Mouse (Mus musculus): ENCODE measurements around the gene Setdb1. TPM values are rescaled to one million over a fixed set of nuclear protein-coding genes. Genes with fewer than 3 reads are reported as not detected.
"Not testable (repeated sequence)": the region's sequence is repeated elsewhere in the genome, so short reads cannot be mapped to it uniquely, and the experiment has no call there.

The Setdb1 gene
- polyA plus RNA-seq, 1 experiment = 11.5 TPM

GRCm38 (mm10) chr3:95370101-95370500 is 13.1 kb upstream of the Setdb1 start:
- H3K36me3 ChIP-seq (ENCODE audit: control insufficient read depth, insufficient read depth) = no peaks in the 10 kb centered on the region
- TF ChIP-seq E2F4 (IDR thresholded peaks at IDR 0.05; ENCODE audit: insufficient read depth) (no peak), MYOD1 (IDR thresholded peaks at IDR 0.05; ENCODE audit: control insufficient read depth in 1 of 3, insufficient read length in 2 of 3, low read depth in 2 of 3) (no peak), POLR2A (IDR thresholded peaks at IDR 0.05; ENCODE audit: insufficient read length, low read depth) (no peak), MYOG (IDR thresholded peaks at IDR 0.05; ENCODE audit: control insufficient read depth in 1 of 3, insufficient read depth in 1 of 3, insufficient read length in 2 of 3, low read depth in 2 of 3) (no peak), POLR2AphosphoS2 (IDR thresholded peaks at IDR 0.05; ENCODE audit: insufficient read length, low read depth) (no peak), CEBPB (IDR thresholded peaks at IDR 0.05; ENCODE audit: insufficient read depth, poor library complexity, severe bottlenecking) (no peak), MAX (IDR thresholded peaks at IDR 0.05; ENCODE audit: low read depth) (no peak), TCF12 (IDR thresholded peaks at IDR 0.05; ENCODE audit: insufficient read depth, poor library complexity, severe bottlenecking) (no peak), TCF3 (IDR thresholded peaks at IDR 0.05; ENCODE audit: insufficient read length, low read depth) (no peak), SRF (IDR thresholded peaks at IDR 0.05; ENCODE audit: control insufficient read depth, insufficient read length, low read depth) (no peak), REST (IDR thresholded peaks at IDR 0.05; ENCODE audit: insufficient read depth, insufficient read length) (no peak), USF1 (IDR thresholded peaks at IDR 0.05; ENCODE audit: low read depth) (no peak)
- no peaks in the 10 kb centered on the region for H3K27me3 ChIP-seq (ENCODE audit: control insufficient read depth, insufficient read depth, insufficient read length)

GRCm38 (mm10) chr3:95360276-95360675 is 3.3 kb upstream of the Setdb1 start:
- H3ac ChIP-seq (ENCODE audit: control insufficient read depth, insufficient read length); H3K27me3 ChIP-seq (ENCODE audit: control insufficient read depth, insufficient read depth, insufficient read length); H3K36me3 ChIP-seq (ENCODE audit: control insufficient read depth, insufficient read depth); H3K79me2 ChIP-seq (ENCODE audit: control insufficient read depth, insufficient read depth); H3K4me2 ChIP-seq (ENCODE audit: low read depth); H3K4me3 ChIP-seq: not testable (repeated sequence)

More at GRCm38 (mm10) chr3:95370101-95370500, 13.1 kb upstream of the Setdb1 start:
- Histone ChIP-seq H3K4me3 (no peak overlapping the region), H3K79me2 (ENCODE audit: control insufficient read depth, insufficient read depth) (no peaks in the 10 kb centered on the region), H3K4me2 (ENCODE audit: low read depth) (no peak overlapping the region), H3ac (ENCODE audit: control insufficient read depth, insufficient read length) (no peak overlapping the region)

GRCm38 (mm10) chr3:95357746-95358145 is 744 bp upstream of the Setdb1 start:
- H3K79me2 ChIP-seq (ENCODE audit: control insufficient read depth, insufficient read depth) = peaks cover 14% of the 10 kb centered on the region
- TF ChIP-seq CEBPB (IDR thresholded peaks at IDR 0.05; ENCODE audit: insufficient read depth, poor library complexity, severe bottlenecking) = no peak
- no peak for TF ChIP-seq MYOD1 (IDR thresholded peaks at IDR 0.05; ENCODE audit: control insufficient read depth in 1 of 3, insufficient read length in 2 of 3, low read depth in 2 of 3)
- TF ChIP-seq REST (IDR thresholded peaks at IDR 0.05; ENCODE audit: insufficient read depth, insufficient read length) = no peak
- TF ChIP-seq E2F4 (IDR thresholded peaks at IDR 0.05; ENCODE audit: insufficient read depth) = no peak
- TF ChIP-seq TCF3 (IDR thresholded peaks at IDR 0.05; ENCODE audit: insufficient read length, low read depth) = no peak
- no peak for TF ChIP-seq POLR2A (IDR thresholded peaks at IDR 0.05; ENCODE audit: insufficient read length, low read depth)
- TF ChIP-seq POLR2AphosphoS2 (IDR thresholded peaks at IDR 0.05; ENCODE audit: insufficient read length, low read depth) = no peak
- no peak for TF ChIP-seq USF1 (IDR thresholded peaks at IDR 0.05; ENCODE audit: low read depth)
- no peak for TF ChIP-seq TCF12 (IDR thresholded peaks at IDR 0.05; ENCODE audit: insufficient read depth, poor library complexity, severe bottlenecking)
- no peak for TF ChIP-seq MAX (IDR thresholded peaks at IDR 0.05; ENCODE audit: low read depth)
- no peak for TF ChIP-seq SRF (IDR thresholded peaks at IDR 0.05; ENCODE audit: control insufficient read depth, insufficient read length, low read depth)
- TF ChIP-seq MYOG (IDR thresholded peaks at IDR 0.05; ENCODE audit: control insufficient read depth in 1 of 3, insufficient read depth in 1 of 3, insufficient read length in 2 of 3, low read depth in 2 of 3) = no peak
- H3K36me3 ChIP-seq (ENCODE audit: control insufficient read depth, insufficient read depth) = peaks cover 3% of the 10 kb centered on the region
- H3K27me3 ChIP-seq (ENCODE audit: control insufficient read depth, insufficient read depth, insufficient read length) = no peaks in the 10 kb centered on the region
- peak overlapping the region; percentile 33 for H3K4me3 ChIP-seq
- no peak overlapping the region for H3K4me2 ChIP-seq (ENCODE audit: low read depth)
- no peak overlapping the region for H3ac ChIP-seq (ENCODE audit: control insufficient read depth, insufficient read length)

- H3K4me2 ChIP-seq (ENCODE audit: low read depth) = peak overlapping the region; percentile 30
Measured at GRCm38 (mm10) chr3:95355911-95356544, 974 bp downstream of the Setdb1 start.

GRCm38 (mm10) chr3:95349491-95349890 is 7.5 kb downstream of the Setdb1 start:
- Histone ChIP-seq H3K4me3 (no peak overlapping the region), H3ac (ENCODE audit: control insufficient read depth, insufficient read length) (no peak overlapping the region), H3K36me3 (ENCODE audit: control insufficient read depth, insufficient read depth) (peaks cover 62% of the 10 kb centered on the region), H3K4me2 (ENCODE audit: low read depth) (no peak overlapping the region), H3K27me3 (ENCODE audit: control insufficient read depth, insufficient read depth, insufficient read length) (no peaks in the 10 kb centered on the region), H3K79me2 (ENCODE audit: control insufficient read depth, insufficient read depth) (peaks cover 5% of the 10 kb centered on the region)
- no peak for TF ChIP-seq REST (IDR thresholded peaks at IDR 0.05; ENCODE audit: insufficient read depth, insufficient read length)
- TF ChIP-seq E2F4 (IDR thresholded peaks at IDR 0.05; ENCODE audit: insufficient read depth) = no peak
- TF ChIP-seq CEBPB (IDR thresholded peaks at IDR 0.05; ENCODE audit: insufficient read depth, poor library complexity, severe bottlenecking) = no peak
- no peak for TF ChIP-seq TCF12 (IDR thresholded peaks at IDR 0.05; ENCODE audit: insufficient read depth, poor library complexity, severe bottlenecking)
- no peak for TF ChIP-seq TCF3 (IDR thresholded peaks at IDR 0.05; ENCODE audit: insufficient read length, low read depth)
- no peak for TF ChIP-seq MYOG (IDR thresholded peaks at IDR 0.05; ENCODE audit: control insufficient read depth in 1 of 3, insufficient read depth in 1 of 3, insufficient read length in 2 of 3, low read depth in 2 of 3)
- no peak for TF ChIP-seq USF1 (IDR thresholded peaks at IDR 0.05; ENCODE audit: low read depth)
- TF ChIP-seq POLR2AphosphoS2 (IDR thresholded peaks at IDR 0.05; ENCODE audit: insufficient read length, low read depth) = no peak
- TF ChIP-seq MYOD1 (IDR thresholded peaks at IDR 0.05; ENCODE audit: control insufficient read depth in 1 of 3, insufficient read length in 2 of 3, low read depth in 2 of 3) = no peak
- no peak for TF ChIP-seq MAX (IDR thresholded peaks at IDR 0.05; ENCODE audit: low read depth)
- TF ChIP-seq POLR2A (IDR thresholded peaks at IDR 0.05; ENCODE audit: insufficient read length, low read depth) = no peak
- no peak for TF ChIP-seq SRF (IDR thresholded peaks at IDR 0.05; ENCODE audit: control insufficient read depth, insufficient read length, low read depth)

More at GRCm38 (mm10) chr3:95355911-95356544, 974 bp downstream of the Setdb1 start:
- Histone ChIP-seq H3K4me3 (peak overlapping the region; percentile 33), H3K36me3 (ENCODE audit: control insufficient read depth, insufficient read depth) (peaks cover 10% of the 10 kb centered on the region), H3K79me2 (ENCODE audit: control insufficient read depth, insufficient read depth) (peaks cover 14% of the 10 kb centered on the region)
- not testable (repeated sequence) for H3K27me3 ChIP-seq (ENCODE audit: control insufficient read depth, insufficient read depth, insufficient read length); H3ac ChIP-seq (ENCODE audit: control insufficient read depth, insufficient read length)

GRCm38 (mm10) chr3:95348343-95348742 is 8.7 kb downstream of the Setdb1 start:
- H3K4me2 ChIP-seq (ENCODE audit: low read depth); H3K27me3 ChIP-seq (ENCODE audit: control insufficient read depth, insufficient read depth, insufficient read length): not testable (repeated sequence)

More at GRCm38 (mm10) chr3:95348343-95348742, 8.7 kb downstream of the Setdb1 start:
- peaks cover 66% of the 10 kb centered on the region for H3K36me3 ChIP-seq (ENCODE audit: control insufficient read depth, insufficient read depth)
- H3K79me2 ChIP-seq (ENCODE audit: control insufficient read depth, insufficient read depth); H3ac ChIP-seq (ENCODE audit: control insufficient read depth, insufficient read length); H3K4me3 ChIP-seq: not testable (repeated sequence)

Data from myocyte (in vitro differentiated cells).